Mouse (Mus musculus): ENCODE measurements around the gene Colq. TPM values are rescaled to one million over a fixed set of nuclear protein-coding genes. Genes with fewer than 3 reads are reported as not detected.

Colq gene
- polyA plus RNA-seq, 1 experiment from 2014 or later, result 3.3 TPM

GRCm38 (mm10) chr14:31601908-31602615 lies 10.9 kb upstream of the Colq start:
- Histone ChIP-seq H3K4me1 (no peaks in the 10 kb centered on the region), H3K27me3 (no peaks in the 10 kb centered on the region), H3K9me3 (no peaks in the 10 kb centered on the region), H3K27ac (no peak overlapping the region), H3K4me2 (replicated peaks) (no peak overlapping the region), H3K36me3 (no peaks in the 10 kb centered on the region), H3K4me3 (no peak overlapping the region), H3K9ac (no peak overlapping the region)
- 94% methylated on average over 14 of the region's 14 CpGs for WGBS
- ATAC-seq (ENCODE audit: low FRiP score, low read depth), result no peak

- Histone ChIP-seq H3K4me3 (no peak overlapping the region), H3K4me2 (replicated peaks) (no peak overlapping the region), H3K27ac (no peak overlapping the region), H3K9me3 (0 out of 2 replicates have a peak, but pooled peaks cover 4% of the 10 kb centered on the region), H3K9ac (no peak overlapping the region), H3K27me3 (no peaks in the 10 kb centered on the region), H3K4me1 (no peaks in the 10 kb centered on the region), H3K36me3 (no peaks in the 10 kb centered on the region)
- ATAC-seq (ENCODE audit: low FRiP score, low read depth), result no peak
- WGBS, result 89% methylated on average over 4 of the region's 4 CpGs
These were observed 6.3 kb upstream of the Colq start for GRCm38 (mm10) chr14:31597446-31597845.

GRCm38 (mm10) chr14:31596408-31596807 lies 5.3 kb upstream of the Colq start:
- Histone ChIP-seq H3K27me3 (no peaks in the 10 kb centered on the region), H3K4me3 (no peak overlapping the region), H3K9me3 (0 out of 2 replicates have a peak, but pooled peaks cover 4% of the 10 kb centered on the region), H3K9ac (no peak overlapping the region), H3K4me1 (no peaks in the 10 kb centered on the region), H3K27ac (no peak overlapping the region), H3K4me2 (replicated peaks) (no peak overlapping the region), H3K36me3 (no peaks in the 10 kb centered on the region)
- 82% methylated on average over 7 of the region's 7 CpGs for WGBS
- ATAC-seq (ENCODE audit: low FRiP score, low read depth), result no peak

GRCm38 (mm10) chr14:31594693-31595092 lies 3.5 kb upstream of the Colq start:
- Histone ChIP-seq H3K4me2 (replicated peaks) (no peak overlapping the region), H3K36me3 (no peaks in the 10 kb centered on the region), H3K9ac (no peak overlapping the region), H3K9me3 (0 out of 2 replicates have a peak, but pooled peaks cover 4% of the 10 kb centered on the region), H3K4me1 (no peaks in the 10 kb centered on the region), H3K27ac (no peak overlapping the region), H3K4me3 (no peak overlapping the region), H3K27me3 (0 out of 2 replicates have a peak, but pooled peaks cover 3% of the 10 kb centered on the region)
- no peak for ATAC-seq (ENCODE audit: low FRiP score, low read depth)
- WGBS, result 57% methylated on average over 3 of the region's 3 CpGs

GRCm38 (mm10) chr14:31593036-31593435 lies 1.9 kb upstream of the Colq start:
- no peak overlapping the region for H3K4me2 ChIP-seq (replicated peaks)
- H3K27ac ChIP-seq, result no peak overlapping the region
- H3K4me3 ChIP-seq, result no peak overlapping the region
- H3K9ac ChIP-seq, result no peak overlapping the region
- WGBS, result 81% methylated on average over 2 of the region's 2 CpGs
- 0 out of 2 replicates have a peak, but pooled peaks cover 4% of the 10 kb centered on the region for H3K9me3 ChIP-seq
- no peaks in the 10 kb centered on the region for H3K36me3 ChIP-seq
- H3K4me1 ChIP-seq, result no peaks in the 10 kb centered on the region; the same call in 1 of the 2 replicates
- ATAC-seq (ENCODE audit: low FRiP score, low read depth), result no peak
- 0 out of 2 replicates have a peak, but pooled peaks cover 3% of the 10 kb centered on the region for H3K27me3 ChIP-seq

- H3K36me3 ChIP-seq, result no peaks in the 10 kb centered on the region
- WGBS, result 86% methylated on average over 8 of the region's 8 CpGs
- H3K27me3 ChIP-seq, result peaks cover 3% of the 10 kb centered on the region; the same call in 1 of the 2 replicates
- no peaks in the 10 kb centered on the region for H3K9me3 ChIP-seq
- H3K27ac ChIP-seq, result no peak overlapping the region
- no peak overlapping the region for H3K4me3 ChIP-seq
- H3K4me1 ChIP-seq, result no peaks in the 10 kb centered on the region; the same call in 1 of the 2 replicates
- H3K4me2 ChIP-seq (replicated peaks), result no peak overlapping the region
- no peak for ATAC-seq (ENCODE audit: low FRiP score, low read depth)
- H3K9ac ChIP-seq, result no peak overlapping the region
These were observed 4.7 kb downstream of the Colq start for GRCm38 (mm10) chr14:31586451-31586850.

- Histone ChIP-seq H3K36me3 (no peaks in the 10 kb centered on the region), H3K4me3 (no peak overlapping the region), H3K27ac (no peak overlapping the region), H3K4me2 (replicated peaks) (no peak overlapping the region), H3K4me1 (peaks cover 5% of the 10 kb centered on the region; the same call in 1 of the 2 replicates), H3K27me3 (no peaks in the 10 kb centered on the region; the same call in 1 of the 2 replicates), H3K9me3 (no peaks in the 10 kb centered on the region), H3K9ac (no peak overlapping the region)
- WGBS, result 89% methylated on average over 7 of the region's 9 CpGs
- ATAC-seq (ENCODE audit: low FRiP score, low read depth), result no peak
These were observed 8.1 kb downstream of the Colq start for GRCm38 (mm10) chr14:31583082-31583481.

- Histone ChIP-seq H3K36me3 (no peaks in the 10 kb centered on the region), H3K27me3 (no peaks in the 10 kb centered on the region), H3K4me3 (no peak overlapping the region), H3K9ac (no peak overlapping the region), H3K27ac (no peak overlapping the region), H3K4me2 (replicated peaks) (0 out of 2 replicates have a peak overlapping the region, but pooled peaks have one; percentile 17), H3K9me3 (no peaks in the 10 kb centered on the region), H3K4me1 (peaks cover 31% of the 10 kb centered on the region)
- no peak for ATAC-seq (ENCODE audit: low FRiP score, low read depth)
- 43% methylated on average over 9 of the region's 9 CpGs for WGBS
These were observed 13.0 kb downstream of the Colq start for GRCm38 (mm10) chr14:31577966-31578735.

- H3K4me2 ChIP-seq (replicated peaks), result peak overlapping the region; percentile 17; the same call in 1 of the 2 replicates
- ATAC-seq (ENCODE audit: low FRiP score, low read depth), result no peak
- no peaks in the 10 kb centered on the region for H3K27me3 ChIP-seq
- no peak overlapping the region for H3K9ac ChIP-seq
- H3K4me3 ChIP-seq, result 0 out of 2 replicates have a peak overlapping the region, but pooled peaks have one; percentile 10
- no peak overlapping the region for H3K27ac ChIP-seq
- 37% methylated on average over 10 of the region's 10 CpGs for WGBS
- H3K9me3 ChIP-seq, result no peaks in the 10 kb centered on the region
- peaks cover 31% of the 10 kb centered on the region for H3K4me1 ChIP-seq
- H3K36me3 ChIP-seq, result no peaks in the 10 kb centered on the region
These were observed 14.1 kb downstream of the Colq start for GRCm38 (mm10) chr14:31576846-31577697.

GRCm38 (mm10) chr14:31575866-31576265 lies 15.3 kb downstream of the Colq start:
- Histone ChIP-seq H3K4me1 (peaks cover 31% of the 10 kb centered on the region), H3K27me3 (no peaks in the 10 kb centered on the region), H3K36me3 (no peaks in the 10 kb centered on the region), H3K9ac (0 out of 2 replicates have a peak overlapping the region, but pooled peaks have one; percentile 5), H3K9me3 (no peaks in the 10 kb centered on the region), H3K4me3 (no peak overlapping the region), H3K4me2 (replicated peaks) (no peak overlapping the region), H3K27ac (no peak overlapping the region)
- 59% methylated on average over 9 of the region's 9 CpGs for WGBS
- no peak for ATAC-seq (ENCODE audit: low FRiP score, low read depth)

GRCm38 (mm10) chr14:31574903-31575665 lies 16.1 kb downstream of the Colq start:
- 88% methylated on average over 18 of the region's 18 CpGs for WGBS
- H3K36me3 ChIP-seq, result no peaks in the 10 kb centered on the region
- H3K4me3 ChIP-seq, result no peak overlapping the region
- H3K9ac ChIP-seq, result no peak overlapping the region
- no peaks in the 10 kb centered on the region for H3K27me3 ChIP-seq
- H3K4me1 ChIP-seq, result peaks cover 31% of the 10 kb centered on the region
- H3K9me3 ChIP-seq, result no peaks in the 10 kb centered on the region
- no peak for ATAC-seq (ENCODE audit: low FRiP score, low read depth)
- no peak overlapping the region for H3K27ac ChIP-seq
- no peak overlapping the region for H3K4me2 ChIP-seq (replicated peaks)

All from limb, embryonic 13.5 days (tissue).